Mouse (Mus musculus) lung, embryonic 14.5 days (tissue): Measurements from ENCODE around the gene Ilf3. TPM values are rescaled to one million over a fixed set of nuclear protein-coding genes. Genes with fewer than 3 reads are reported as not detected.
A peak's percentile ranks its signal among the peaks of the same experiment; 100 is the strongest.

Source experiments
- ATAC-seq: fragments of 200-750 bp; cut with Nextera tagmentation; 2 replicates; pipeline ENCODE4 v1.8.0; 2017; ENCODE audit warnings: mild to moderate bottlenecking, moderate TSS enrichment, moderate library complexity; ENCODE audit not compliant: insufficient read depth
- DNase-seq: peaks from one replicate; pipeline ENCODE4 v3.0.0-alpha.2; 2015
- H3K27ac ChIP-seq: fragments of 300-500 bp; sonication (generic); 2 replicates; pipeline ENCODE4 v1.5.1; 2014; ENCODE audit warnings: low read depth, mild to moderate bottlenecking, moderate library complexity
- H3K27me3 ChIP-seq: fragments of 300-500 bp; sonication (generic); 2 replicates; pipeline ENCODE4 v1.6.1; 2014; ENCODE audit warnings: low read length, control low read depth; ENCODE audit not compliant: insufficient read depth
- H3K36me3 ChIP-seq: fragments of 300-500 bp; sonication (generic); 2 replicates; pipeline ENCODE4 v1.6.1; 2014; ENCODE audit warnings: control low read depth; ENCODE audit not compliant: insufficient read depth
- H3K4me1 ChIP-seq: fragments of 300-500 bp; sonication (generic); 2 replicates; pipeline ENCODE4 v1.6.1; 2014; ENCODE audit warnings: antibody characterized with exemption, control low read depth; ENCODE audit not compliant: insufficient read depth
- H3K4me2 ChIP-seq: fragments of 300-500 bp; sonication (generic); 2 replicates; pipeline ENCODE4 v1.6.1; 2014; ENCODE audit warnings: mild to moderate bottlenecking
- H3K4me3 ChIP-seq: fragments of 300-500 bp; sonication (generic); 2 replicates; pipeline ENCODE4 v1.5.1; 2014; ENCODE audit warnings: low read depth, low read length
- H3K9ac ChIP-seq: fragments of 300-500 bp; sonication (generic); 2 replicates; pipeline ENCODE4 v1.6.1; 2014
- H3K9me3 ChIP-seq: fragments of 300-500 bp; sonication (generic); 2 replicates; pipeline ENCODE4 v1.6.1; 2016; ENCODE audit warnings: low read depth, low read length, control low read depth
- CTCF ChIP-seq: IDR thresholded peaks from 2 replicates; pipeline ENCODE4 v1.5.1; 2016; ENCODE audit warnings: antibody characterized with exemption, low read depth
- WGBS: fragments of 180-500 bp; shearing (Covaris S2); extraction: QIAGEN DNeasy Blood & Tissue Kit; methylation state at CpG from one replicate; pipeline ENCODE4 v1.1.7; 2014; 5-methylcytosine and 5-hydroxymethylcytosine counted together
- polyA plus RNA-seq: library from polyadenylated mRNA; unstranded; fragments of >200 nt; fragmentation: Nextera tagmentation; extraction: Ambion mirVana; gene quantifications from 2 replicates; pipeline ENCODE4 v1.2.1, GENCODE M21; 2014

The Ilf3 gene
- polyA plus RNA-seq, 1 experiment from 2014 or later: 223 TPM

GRCm38 (mm10) chr9:21419646-21420045 is 52.0 kb downstream of the Ilf3 start:
- TF ChIP-seq CTCF: no peak
- Histone ChIP-seq H3K4me1 (0 out of 2 replicates have a peak, but pooled peaks cover 4% of the 10 kb centered on the region), H3K27me3 (no peaks in the 10 kb centered on the region), H3K4me3 (no peak overlapping the region), H3K9me3 (no peaks in the 10 kb centered on the region), H3K9ac (no peak overlapping the region), H3K27ac (no peak overlapping the region), H3K36me3 (peaks cover 48% of the 10 kb centered on the region), H3K4me2 (no peak overlapping the region)
- DNase-seq (no peak), ATAC-seq (no peak)
- WGBS: 83% methylated on average over 2 of the region's 2 CpGs

GRCm38 (mm10) chr9:21424631-21425555 is 57.2 kb downstream of the Ilf3 start, which contains the start of gene Dnm2:
Gene Dnm2 (plus strand): TSS chr9:21424908.
- WGBS: under 1% methylated on average over 74 of the region's 82 CpGs
- peaks cover 14% of the 10 kb centered on the region for H3K4me1 ChIP-seq
- DNase-seq: peak; percentile 100
- peak within 1 kb of the TSS; percentile 84 for H3K27ac ChIP-seq
- TF ChIP-seq CTCF: no peak
- peak; percentile 99 for ATAC-seq
- peak within 1 kb of the TSS; percentile 70 for H3K9ac ChIP-seq
- no peaks in the 10 kb centered on the region for H3K9me3 ChIP-seq
- peak within 1 kb of the TSS; percentile 69 for H3K4me3 ChIP-seq
- H3K36me3 ChIP-seq: peaks cover 13% of the 10 kb centered on the region; the same call in 1 of the 2 replicates
- H3K4me2 ChIP-seq: peak within 1 kb of the TSS; percentile 93
- no peaks in the 10 kb centered on the region for H3K27me3 ChIP-seq

GRCm38 (mm10) chr9:21425556-21425945 is 57.9 kb downstream of the Ilf3 start:
- H3K4me3 ChIP-seq: peak overlapping the region; percentile 69
- peak overlapping the region; percentile 93 for H3K4me2 ChIP-seq
- peaks cover 8% of the 10 kb centered on the region; the same call in 1 of the 2 replicates for H3K36me3 ChIP-seq
- peaks cover 14% of the 10 kb centered on the region for H3K4me1 ChIP-seq
- 2% methylated on average over 6 of the region's 6 CpGs for WGBS
- ATAC-seq (no peak), DNase-seq (no peak)
- H3K9me3 ChIP-seq: no peaks in the 10 kb centered on the region
- H3K27me3 ChIP-seq: no peaks in the 10 kb centered on the region
- 0 out of 2 replicates have a peak overlapping the region, but pooled peaks have one; percentile 84 for H3K27ac ChIP-seq
- TF ChIP-seq CTCF: no peak
- peak overlapping the region; percentile 70 for H3K9ac ChIP-seq

- Histone ChIP-seq H3K4me1 (peaks cover 14% of the 10 kb centered on the region), H3K9me3 (no peaks in the 10 kb centered on the region), H3K9ac (peak overlapping the region; percentile 70), H3K36me3 (0 out of 2 replicates have a peak, but pooled peaks cover 4% of the 10 kb centered on the region), H3K4me2 (peak overlapping the region; percentile 93), H3K4me3 (peak overlapping the region; percentile 69), H3K27me3 (no peaks in the 10 kb centered on the region), H3K27ac (no peak overlapping the region)
- 6% methylated on average over 1 of the region's 1 CpGs for WGBS
- no peak for ATAC-seq
- DNase-seq: peak; percentile 31
- TF ChIP-seq CTCF: no peak
These were observed 58.3 kb downstream of the Ilf3 start for GRCm38 (mm10) chr9:21426013-21426412.

- peak overlapping the region; percentile 69; the same call in 1 of the 2 replicates for H3K4me3 ChIP-seq
- H3K36me3 ChIP-seq: 0 out of 2 replicates have a peak, but pooled peaks cover under 1% of the 10 kb centered on the region
- H3K27me3 ChIP-seq: no peaks in the 10 kb centered on the region
- H3K27ac ChIP-seq: no peak overlapping the region
- DNase-seq (no peak), ATAC-seq (no peak)
- H3K4me2 ChIP-seq: peak overlapping the region; percentile 93
- TF ChIP-seq CTCF: no peak
- 60% methylated on average over 2 of the region's 2 CpGs for WGBS
- H3K9ac ChIP-seq: no peak overlapping the region
- H3K4me1 ChIP-seq: peaks cover 14% of the 10 kb centered on the region
- H3K9me3 ChIP-seq: no peaks in the 10 kb centered on the region
These were observed 58.9 kb downstream of the Ilf3 start for GRCm38 (mm10) chr9:21426525-21426924.

GRCm38 (mm10) chr9:21427773-21428172 is 60.1 kb downstream of the Ilf3 start:
- H3K4me2 ChIP-seq: no peak overlapping the region
- DNase-seq (no peak), ATAC-seq (no peak)
- no peaks in the 10 kb centered on the region for H3K9me3 ChIP-seq
- peaks cover 14% of the 10 kb centered on the region for H3K4me1 ChIP-seq
- no peak overlapping the region for H3K4me3 ChIP-seq
- H3K27me3 ChIP-seq: no peaks in the 10 kb centered on the region
- no peaks in the 10 kb centered on the region for H3K36me3 ChIP-seq
- H3K27ac ChIP-seq: no peak overlapping the region
- 84% methylated on average over 2 of the region's 2 CpGs for WGBS
- H3K9ac ChIP-seq: no peak overlapping the region
- no peak for TF ChIP-seq CTCF

GRCm38 (mm10) chr9:21428178-21428577 is 60.5 kb downstream of the Ilf3 start:
- Histone ChIP-seq H3K9ac (no peak overlapping the region), H3K27me3 (no peaks in the 10 kb centered on the region), H3K36me3 (no peaks in the 10 kb centered on the region), H3K27ac (no peak overlapping the region), H3K4me1 (peaks cover 14% of the 10 kb centered on the region), H3K4me3 (no peak overlapping the region), H3K9me3 (no peaks in the 10 kb centered on the region), H3K4me2 (no peak overlapping the region)
- 81% methylated on average over 6 of the region's 6 CpGs for WGBS
- no peak for ATAC-seq
- no peak for DNase-seq
- no peak for TF ChIP-seq CTCF
